Mouse (Mus musculus) embryo, embryonic 11.5 days (tissue): ENCODE measurements around the gene Hoxc9.

Experiments
- DNase-seq: peaks from one replicate; pipeline ENCODE4 v3.0.0-alpha.2; 2012; ENCODE audit warnings: low read depth, low spot score

Gene Hoxc9

DNA sequence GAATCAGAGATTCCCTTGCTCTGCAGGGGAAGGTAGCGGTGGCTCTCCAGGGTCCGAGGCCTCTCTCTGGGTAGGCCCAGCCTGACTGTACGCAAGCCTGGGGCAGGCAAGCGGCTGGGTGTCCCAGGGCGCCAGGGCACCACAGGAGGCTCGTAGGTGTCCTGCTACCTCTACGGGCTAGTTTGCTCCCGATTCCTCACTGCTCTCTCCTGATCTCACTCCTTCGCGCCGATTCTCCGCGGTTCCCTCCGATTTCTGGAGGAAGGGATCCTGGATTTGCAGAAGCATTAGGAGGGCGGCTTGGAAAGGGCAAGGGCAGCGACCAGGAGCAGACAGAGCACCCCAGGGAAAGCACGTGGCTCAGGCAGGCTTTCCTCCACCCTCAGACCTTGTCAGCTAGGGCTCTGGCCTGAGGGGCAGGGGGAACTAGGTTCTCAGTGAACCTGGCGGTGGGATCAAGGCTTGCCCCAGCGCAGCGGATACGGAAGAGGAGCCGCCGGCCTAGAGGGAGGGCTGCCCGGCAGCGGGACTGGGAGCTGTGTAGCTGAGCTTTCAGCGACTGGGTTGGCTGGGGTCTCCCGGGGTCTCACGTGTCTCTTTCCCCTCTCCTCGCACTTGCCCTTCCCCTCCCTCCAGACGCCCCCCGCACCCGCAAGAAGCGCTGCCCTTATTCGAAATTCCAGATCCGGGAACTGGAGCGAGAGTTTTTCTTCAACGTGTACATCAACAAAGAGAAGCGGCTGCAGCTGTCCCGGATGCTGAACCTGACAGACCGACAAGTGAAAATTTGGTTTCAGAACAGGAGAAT is 20.2 kb upstream of the Hoxc9 start:
- DNase-seq = no peak

DNA sequence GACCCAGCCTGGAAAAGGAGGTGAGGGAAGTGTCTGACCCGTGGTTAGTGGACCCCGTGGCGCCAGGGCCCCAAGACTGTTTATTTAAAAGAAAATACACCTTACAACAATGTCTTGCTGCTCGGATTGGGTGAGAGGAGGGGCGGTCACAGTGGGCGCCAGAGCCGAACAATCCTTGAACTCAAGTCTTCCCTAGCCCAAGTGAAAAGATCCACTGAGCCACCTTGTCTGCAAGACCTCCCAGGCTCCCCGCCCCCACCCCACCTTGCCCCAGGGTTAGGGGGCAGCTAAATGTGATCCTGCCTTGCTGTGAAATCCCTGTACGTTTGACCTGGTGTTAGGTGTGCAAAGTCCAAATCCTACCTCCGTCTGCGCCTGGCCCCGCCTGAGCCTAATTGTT is 19.3 kb upstream of the Hoxc9 start:
- DNase-seq = no peak

DNA sequence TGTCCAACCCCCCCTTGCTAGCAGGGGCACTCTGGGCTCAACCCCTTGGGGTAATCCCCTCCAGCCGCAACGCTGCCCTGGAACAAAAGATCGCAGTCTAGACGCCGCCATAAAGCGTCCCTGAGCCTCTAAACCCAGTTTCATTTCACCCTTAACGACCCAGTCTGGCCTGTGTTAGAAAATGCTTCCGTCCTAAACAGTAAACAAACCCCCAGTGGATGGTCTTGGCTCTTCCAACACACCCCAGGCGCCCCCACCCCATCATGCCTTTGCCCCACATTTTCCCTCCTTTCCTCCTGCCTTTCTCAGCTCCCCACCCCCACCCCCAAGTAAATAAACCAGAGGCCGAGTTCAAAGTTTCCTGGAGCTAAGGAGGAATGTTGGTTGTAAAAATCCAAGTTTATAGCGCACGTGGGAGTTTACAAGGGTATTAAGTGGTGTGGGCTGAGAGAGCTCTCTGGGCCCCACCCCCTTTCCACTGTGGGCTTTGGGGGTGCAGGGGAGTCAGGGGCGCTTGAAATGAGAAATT is 16.5 kb upstream of the Hoxc9 start:
- DNase-seq = no peak

GRCm38 (mm10) chr15:102961728-102962127 is 14.5 kb upstream of the Hoxc9 start:
- no peak for DNase-seq

DNA sequence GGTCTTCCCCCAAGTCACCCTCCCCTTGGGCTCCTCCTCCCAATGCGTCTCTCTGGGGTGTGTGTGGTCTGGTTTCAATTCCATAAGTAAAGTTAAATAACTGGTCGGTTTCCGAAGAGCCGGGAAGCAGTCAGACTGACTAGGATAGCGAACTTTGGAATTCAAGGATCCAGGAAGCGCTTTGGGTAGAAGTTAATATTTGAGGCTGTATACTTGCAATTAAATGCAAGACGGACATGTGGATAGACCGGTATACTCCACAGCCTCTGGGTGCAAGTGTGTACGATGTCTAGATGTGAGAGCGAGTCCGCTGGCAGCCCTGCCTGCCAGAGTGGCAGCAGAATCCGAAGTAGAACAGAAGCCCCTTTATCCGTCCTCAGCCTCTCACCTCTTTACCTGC is 13.7 kb upstream of the Hoxc9 start:
- DNase-seq = no peak

DNA sequence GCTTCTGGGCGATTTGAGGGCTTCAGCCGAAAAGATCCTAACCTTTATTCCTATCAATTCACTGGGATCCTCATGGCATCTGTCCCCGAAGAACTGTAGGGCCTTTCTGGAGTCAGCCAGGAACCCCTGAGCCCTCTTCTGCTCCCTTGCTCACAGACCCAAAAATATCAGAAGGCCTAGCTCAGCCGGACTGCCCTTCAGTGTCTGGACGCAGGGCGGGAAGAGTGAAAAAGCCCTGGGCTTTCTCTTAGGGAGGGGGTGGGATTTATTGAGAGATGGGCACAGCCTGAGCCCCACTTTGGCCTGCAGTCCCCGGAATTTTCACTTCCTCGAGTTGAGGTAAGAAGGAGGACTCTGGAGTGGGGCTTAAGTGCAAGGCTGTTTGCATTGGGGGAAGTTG is 13.0 kb upstream of the Hoxc9 start:
- no peak for DNase-seq

- DNase-seq = no peak
Observed at GRCm38 (mm10) chr15:102963671-102964640, 12.3 kb upstream of the Hoxc9 start.

DNA sequence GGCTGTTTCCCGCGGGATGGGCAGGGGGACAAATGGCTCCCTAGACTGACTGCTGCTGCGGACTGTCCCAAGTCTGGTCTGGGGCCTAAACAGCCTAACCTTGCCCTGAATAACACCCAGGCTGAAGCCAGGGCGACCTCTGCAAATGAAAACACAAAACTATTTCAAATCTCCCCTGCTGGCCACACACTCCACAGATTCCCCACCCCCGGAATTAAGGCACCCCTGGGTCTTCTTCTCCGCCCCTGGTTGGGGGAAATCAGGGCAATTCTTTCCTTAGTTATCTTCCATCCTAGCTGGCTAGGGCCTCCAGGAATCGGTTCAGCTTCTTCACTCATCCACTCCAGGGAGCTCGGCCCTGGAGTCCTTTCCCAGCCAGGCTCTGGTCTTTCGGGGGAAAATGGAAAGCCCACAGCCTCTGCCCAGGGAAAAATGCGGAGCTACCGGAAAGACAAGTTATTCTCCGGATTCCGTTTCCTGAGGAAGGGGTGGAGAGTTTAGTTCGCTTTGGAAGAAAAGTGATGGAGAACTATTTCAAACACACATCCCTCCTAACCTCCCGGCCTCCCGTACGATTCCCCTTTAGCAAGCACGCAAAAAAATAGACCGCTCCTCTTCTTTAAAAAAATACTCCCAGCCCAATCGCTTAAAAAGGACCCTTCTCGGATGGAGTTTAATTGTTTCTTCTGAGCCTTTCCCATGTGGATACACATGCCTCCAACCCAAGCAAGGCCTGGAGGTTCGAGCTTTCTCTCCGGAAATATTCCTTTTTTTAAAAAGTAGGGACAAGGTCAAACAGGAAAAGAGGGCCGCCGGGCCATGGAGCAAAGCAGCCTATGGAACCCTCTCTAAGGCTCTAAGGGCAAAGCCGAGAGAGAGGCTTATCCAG is 11.0 kb upstream of the Hoxc9 start:
- no peak for DNase-seq

GRCm38 (mm10) chr15:102965892-102966775 is 10.1 kb upstream of the Hoxc9 start:
- DNase-seq = peak; percentile 93

DNA sequence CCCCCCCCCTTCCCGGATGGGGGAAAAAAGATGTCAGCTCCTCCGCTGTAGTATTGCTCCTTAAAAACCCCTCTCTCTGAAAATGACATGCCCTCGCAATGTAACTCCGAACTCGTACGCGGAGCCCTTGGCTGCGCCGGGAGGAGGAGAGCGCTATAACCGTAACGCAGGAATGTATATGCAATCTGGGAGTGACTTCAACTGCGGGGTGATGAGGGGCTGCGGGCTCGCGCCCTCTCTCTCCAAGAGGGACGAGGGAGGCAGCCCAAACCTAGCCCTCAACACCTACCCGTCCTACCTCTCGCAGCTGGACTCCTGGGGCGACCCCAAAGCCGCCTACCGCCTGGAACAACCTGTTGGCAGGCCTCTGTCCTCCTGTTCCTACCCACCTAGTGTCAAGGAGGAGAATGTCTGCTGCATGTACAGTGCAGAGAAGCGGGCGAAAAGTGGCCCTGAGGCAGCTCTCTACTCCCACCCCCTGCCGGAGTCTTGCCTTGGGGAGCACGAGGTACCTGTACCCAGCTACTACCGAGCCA is 9.4 kb upstream of the Hoxc9 start, which contains the start of gene Hoxc10:
TSS of gene Hoxc10 (plus strand) at position 21 of the 536 bp plus-strand sequence.
- no peak for DNase-seq

DNA sequence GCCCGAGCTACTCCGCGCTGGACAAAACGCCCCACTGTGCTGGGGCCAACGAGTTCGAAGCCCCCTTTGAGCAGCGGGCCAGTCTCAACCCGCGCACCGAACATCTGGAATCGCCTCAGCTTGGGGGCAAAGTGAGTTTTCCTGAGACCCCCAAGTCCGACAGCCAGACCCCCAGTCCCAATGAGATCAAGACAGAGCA is 9.0 kb upstream of the Hoxc9 start, which contains the start of gene Hoxc5:
TSS of gene Hoxc5 (plus strand) at position 132 of the 199 bp plus-strand sequence.
- DNase-seq = no peak

DNA sequence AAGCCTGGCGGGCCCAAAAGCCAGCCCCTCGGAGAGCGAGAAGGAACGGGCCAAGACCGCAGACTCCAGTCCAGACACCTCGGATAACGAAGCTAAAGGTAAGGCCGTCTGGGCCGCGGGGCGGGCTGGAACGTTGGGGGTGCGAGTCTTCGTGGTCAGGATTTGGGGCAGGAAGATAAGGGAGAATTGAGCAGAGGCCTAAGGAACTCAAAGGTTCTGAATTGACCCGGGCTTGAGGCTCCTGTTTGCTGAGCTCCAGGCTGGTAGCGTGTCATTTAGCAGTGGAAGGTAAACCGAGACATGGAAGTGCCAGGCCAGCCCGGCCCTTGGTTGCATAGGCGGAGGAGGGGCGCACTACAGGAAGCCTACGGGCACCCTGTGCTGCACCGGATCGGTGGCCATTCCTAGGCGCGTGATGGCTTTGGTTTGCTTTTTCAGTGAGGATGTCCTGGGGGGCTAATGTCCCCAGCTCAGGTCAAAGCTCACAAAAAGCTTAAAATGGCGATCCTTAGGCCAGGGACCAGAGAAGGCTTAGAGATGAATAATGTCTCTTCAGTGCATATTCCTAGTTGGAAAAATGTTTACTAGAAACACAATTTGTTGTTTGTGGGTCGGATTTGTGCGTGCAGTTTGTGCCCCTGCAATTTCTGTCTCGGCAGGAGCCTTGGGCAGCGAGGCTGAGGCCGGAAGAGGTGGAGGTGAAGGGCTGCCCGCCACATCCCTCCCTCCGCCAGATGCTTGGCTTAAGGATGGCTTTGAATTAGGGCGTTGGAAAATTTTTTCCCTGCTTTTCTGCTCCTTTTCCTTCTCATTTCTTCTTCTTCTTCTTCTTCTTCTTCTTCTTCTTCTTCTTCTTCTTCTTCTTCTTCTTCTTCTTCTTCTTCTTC is 8.5 kb upstream of the Hoxc9 start:
- no peak for DNase-seq

DNA sequence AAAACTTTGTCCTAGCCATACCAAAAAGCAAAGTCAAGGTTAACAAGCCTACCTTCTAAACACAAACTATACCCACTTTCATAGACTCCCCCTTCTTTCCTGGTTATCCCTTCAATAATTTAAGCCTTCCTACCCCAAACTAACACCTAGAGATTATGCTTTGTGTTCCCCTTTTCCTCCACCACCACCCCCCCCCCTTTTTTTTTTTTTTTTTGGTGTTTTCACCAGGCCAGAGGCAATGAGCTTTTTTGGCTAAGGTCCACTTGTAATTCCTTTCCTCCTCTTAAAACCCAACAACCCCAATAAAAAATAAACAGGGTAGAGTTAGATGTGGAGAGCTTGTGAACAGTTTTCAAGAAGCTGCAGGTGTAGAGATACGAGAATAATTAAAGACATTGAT is 6.9 kb upstream of the Hoxc9 start:
- no peak for DNase-seq

- no peak for DNase-seq
Observed at GRCm38 (mm10) chr15:102970740-102971139, 5.5 kb upstream of the Hoxc9 start.

DNA sequence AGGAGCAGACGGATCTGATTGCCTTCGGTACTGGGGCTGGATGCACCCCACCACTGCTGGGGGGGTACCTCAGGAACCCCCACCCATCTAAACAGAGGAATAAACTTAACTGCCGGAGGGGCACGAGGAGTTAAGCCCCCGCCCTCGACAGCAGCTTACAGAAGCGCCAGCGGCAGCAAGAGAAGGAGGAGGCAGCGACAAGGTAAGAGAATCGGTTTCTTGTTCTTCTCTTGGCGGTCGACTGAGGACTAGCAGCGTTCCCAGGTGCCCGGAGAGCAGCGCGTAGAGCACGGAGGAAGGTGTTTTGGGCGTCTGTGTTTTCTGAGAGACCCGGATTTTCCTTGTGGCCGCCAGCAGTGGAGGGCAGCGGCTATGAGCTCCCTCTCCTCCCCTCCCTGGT is 4.0 kb upstream of the Hoxc9 start:
- no peak for DNase-seq

- no peak for DNase-seq
Observed at GRCm38 (mm10) chr15:102972753-102973152, 3.5 kb upstream of the Hoxc9 start.

- no peak for DNase-seq
Observed at GRCm38 (mm10) chr15:102975034-102975433, 1.2 kb upstream of the Hoxc9 start.

DNA sequence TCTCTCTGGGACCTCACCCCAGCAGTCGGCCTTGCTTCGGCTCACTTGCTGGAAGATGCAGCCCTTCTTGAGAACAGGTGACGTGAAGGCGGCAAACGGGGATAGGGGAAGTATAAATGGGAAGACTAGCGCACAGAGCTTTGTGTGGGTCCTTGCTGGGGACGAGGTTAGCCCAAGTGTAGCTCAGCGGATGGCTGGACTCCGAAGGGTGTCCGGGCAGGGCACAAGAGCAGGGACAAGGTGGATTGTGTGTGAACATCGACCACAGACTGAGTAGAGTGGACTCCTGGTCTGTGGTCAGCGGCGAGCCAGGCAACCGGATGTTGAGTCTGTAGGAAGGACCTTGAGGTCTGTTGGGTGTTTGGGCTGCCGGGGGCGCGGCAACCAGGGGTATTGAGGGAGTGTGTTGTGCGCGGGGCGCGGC is 539 bp upstream of the Hoxc9 start:
- DNase-seq = no peak
